Mouse (Mus musculus): ENCODE results near the gene Hoxb3. TPM values are rescaled to one million over a fixed set of nuclear protein-coding genes. Genes with fewer than 3 reads are reported as not detected.

Hoxb3 gene
- polyA plus RNA-seq, 1 experiment from 2014 or later: 0.45 TPM

- Histone ChIP-seq H3K27me3 (replicated peaks) (peaks cover 100% of the 10 kb centered on the region), H3K4me3 (no peak overlapping the region), H3K27ac (ENCODE audit: poor library complexity, severe bottlenecking) (no peak overlapping the region), H3K4me2 (no peak overlapping the region), H3K36me3 (no peaks in the 10 kb centered on the region), H3K9me3 (replicated peaks) (no peaks in the 10 kb centered on the region), H3K9ac (no peak overlapping the region), H3K4me1 (replicated peaks) (peaks cover 15% of the 10 kb centered on the region)
- no peak for ATAC-seq (ENCODE audit: insufficient number of reproducible peaks, low FRiP score)
- 3% methylated on average over 2 of the region's 2 CpGs for WGBS
These were observed 13.5 kb downstream of the Hoxb3 start for GRCm38 (mm10) chr11:96336597-96336996.

- Histone ChIP-seq H3K4me2 (no peak overlapping the region), H3K4me3 (no peak overlapping the region), H3K36me3 (no peaks in the 10 kb centered on the region), H3K27me3 (replicated peaks) (peaks cover 100% of the 10 kb centered on the region), H3K9me3 (replicated peaks) (no peaks in the 10 kb centered on the region), H3K9ac (no peak overlapping the region), H3K27ac (ENCODE audit: poor library complexity, severe bottlenecking) (no peak overlapping the region), H3K4me1 (replicated peaks) (peaks cover 16% of the 10 kb centered on the region)
- ATAC-seq (ENCODE audit: insufficient number of reproducible peaks, low FRiP score): no peak
- WGBS: 18% methylated on average over 6 of the region's 6 CpGs
These were observed 13.9 kb downstream of the Hoxb3 start for GRCm38 (mm10) chr11:96337026-96337425.

DNA sequence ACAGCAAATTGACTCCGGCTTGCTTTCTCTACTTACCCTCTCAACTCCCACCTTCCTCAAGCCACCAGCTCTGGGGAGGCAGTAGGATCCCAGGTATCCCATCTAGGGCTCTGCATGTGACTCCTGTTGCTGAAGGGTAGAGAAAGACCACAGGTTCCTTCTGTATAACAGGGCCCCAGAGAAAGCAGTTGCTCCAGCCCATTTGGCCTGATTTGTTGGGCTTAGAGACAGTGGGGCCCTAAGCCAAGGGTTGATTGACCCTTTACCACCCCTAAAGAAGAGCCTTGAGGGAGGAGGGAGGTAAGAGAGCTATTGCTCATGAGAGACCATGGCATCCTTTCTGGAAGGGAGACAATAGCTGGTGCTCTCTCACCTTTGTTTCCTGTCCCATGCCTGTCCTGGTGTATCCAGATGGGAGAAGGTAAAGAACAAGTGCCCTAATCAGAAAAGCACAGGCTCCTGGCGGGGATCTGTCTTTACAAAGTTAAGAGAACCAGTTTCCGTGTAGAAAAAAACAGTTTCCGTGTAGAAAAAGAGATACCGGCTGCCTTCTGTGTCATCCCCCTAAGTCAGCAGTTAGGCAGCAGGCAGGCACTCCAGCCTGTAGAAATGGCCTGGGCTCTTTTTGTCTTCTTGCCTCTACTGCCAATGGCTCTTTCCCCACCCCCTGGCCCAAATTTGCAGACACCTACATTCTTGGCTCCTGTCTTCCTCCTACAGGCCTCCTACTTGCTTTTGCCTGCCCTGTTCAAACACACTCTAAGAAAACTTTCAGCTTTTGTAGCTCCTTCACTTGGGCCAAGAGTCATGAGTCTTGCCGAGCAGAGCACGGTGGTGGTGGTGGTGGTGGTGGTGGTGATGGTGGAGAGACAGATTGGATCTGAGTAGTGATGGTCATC is 16.1 kb downstream of the Hoxb3 start:
- Histone ChIP-seq H3K4me2 (no peak overlapping the region), H3K27ac (ENCODE audit: poor library complexity, severe bottlenecking) (no peak overlapping the region), H3K4me3 (no peak overlapping the region), H3K27me3 (replicated peaks) (peaks cover 100% of the 10 kb centered on the region), H3K9me3 (replicated peaks) (no peaks in the 10 kb centered on the region), H3K36me3 (no peaks in the 10 kb centered on the region), H3K4me1 (replicated peaks) (peaks cover 12% of the 10 kb centered on the region), H3K9ac (no peak overlapping the region)
- 36% methylated on average over 7 of the region's 7 CpGs for WGBS
- ATAC-seq (ENCODE audit: insufficient number of reproducible peaks, low FRiP score): no peak

DNA sequence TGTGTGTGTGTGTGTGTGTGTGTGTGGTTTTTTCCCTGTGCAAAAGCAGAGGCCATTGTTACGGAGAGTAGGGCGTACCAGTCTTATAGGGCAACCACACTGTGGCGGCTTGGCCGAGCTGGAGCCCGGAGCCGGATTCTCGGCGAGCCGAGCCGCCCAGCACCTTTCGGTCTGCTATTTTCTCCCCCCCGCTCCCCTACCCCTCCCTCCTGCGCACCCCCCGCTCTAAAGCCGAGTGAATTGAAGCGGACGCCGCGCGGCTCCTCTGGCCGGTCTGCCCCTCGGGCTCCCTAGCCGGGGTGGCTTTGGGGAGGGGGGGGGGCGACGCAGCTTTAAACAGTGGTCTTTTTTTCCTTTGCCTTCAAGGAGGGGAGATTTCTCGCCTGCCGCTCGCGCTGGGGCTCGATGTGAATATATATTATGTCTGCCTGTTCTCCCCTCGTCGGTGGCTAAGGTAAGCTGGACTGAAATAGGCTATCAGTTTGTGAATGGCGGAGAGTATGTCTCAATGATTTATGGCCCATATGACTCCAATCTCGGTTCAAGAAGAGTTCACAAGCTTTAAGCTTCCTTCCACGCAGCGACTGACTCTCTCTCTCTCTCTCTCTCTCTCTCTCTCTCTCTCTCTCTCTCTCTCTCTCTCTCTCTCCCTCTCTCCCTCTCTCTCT is 17.7 kb downstream of the Hoxb3 start:
- 1% methylated on average over 30 of the region's 36 CpGs for WGBS
- Histone ChIP-seq H3K27ac (ENCODE audit: poor library complexity, severe bottlenecking) (peak overlapping the region; percentile 14; the same call in 1 of the 2 replicates), H3K36me3 (no peaks in the 10 kb centered on the region), H3K9ac (0 out of 2 replicates have a peak overlapping the region, but pooled peaks have one; percentile 44), H3K4me1 (replicated peaks) (peaks cover 19% of the 10 kb centered on the region), H3K27me3 (replicated peaks) (peaks cover 100% of the 10 kb centered on the region), H3K9me3 (replicated peaks) (no peaks in the 10 kb centered on the region), H3K4me3 (peak overlapping the region; percentile 44), H3K4me2 (peak overlapping the region; percentile 63)
- no peak for ATAC-seq (ENCODE audit: insufficient number of reproducible peaks, low FRiP score)

DNA sequence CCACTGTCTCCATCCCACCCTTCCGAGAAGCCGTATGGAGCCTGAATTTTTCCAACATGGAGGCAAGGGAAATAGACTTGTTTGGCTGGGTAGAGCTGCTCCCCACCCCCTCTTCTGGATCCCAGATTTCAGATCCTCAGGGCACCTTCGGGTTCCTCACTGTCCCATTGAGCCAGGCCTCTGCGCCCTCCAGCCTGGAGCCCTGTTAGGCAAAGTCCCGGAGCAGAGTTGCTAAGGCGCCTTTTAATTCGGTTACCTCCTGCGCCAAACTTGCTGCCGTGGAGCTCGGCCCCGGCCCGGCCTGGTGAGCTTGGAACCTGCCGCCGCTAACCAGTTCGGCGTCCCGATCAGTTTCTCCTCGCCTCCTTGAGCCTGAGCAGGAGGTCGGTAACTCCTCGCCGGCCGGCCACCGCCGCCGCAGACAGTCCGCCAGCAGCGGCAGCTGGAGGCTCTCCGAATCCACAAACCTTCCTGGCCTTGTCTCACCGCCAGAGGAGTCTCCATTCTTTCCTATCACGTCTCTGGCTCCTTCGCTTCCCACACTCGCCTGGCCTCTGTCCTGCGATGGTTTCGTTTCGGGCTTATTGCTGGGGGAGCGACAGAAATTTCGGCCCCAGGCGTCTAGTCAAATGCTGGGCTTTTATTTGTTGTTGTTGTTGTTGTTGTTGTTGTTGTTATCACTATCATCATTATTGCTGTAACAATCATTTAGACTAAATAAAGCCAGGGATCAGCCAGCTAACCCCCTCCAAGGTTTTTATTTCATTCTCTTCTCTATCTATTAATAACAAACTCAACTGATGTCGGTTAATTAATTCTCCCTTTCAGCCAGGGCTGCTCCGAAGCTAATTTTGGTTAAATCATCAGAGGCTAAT is 18.8 kb downstream of the Hoxb3 start:
- no peak for ATAC-seq (ENCODE audit: insufficient number of reproducible peaks, low FRiP score)
- H3K36me3 ChIP-seq: no peaks in the 10 kb centered on the region
- peak overlapping the region; percentile 44 for H3K4me3 ChIP-seq
- H3K27me3 ChIP-seq (replicated peaks): peaks cover 100% of the 10 kb centered on the region
- H3K27ac ChIP-seq (ENCODE audit: poor library complexity, severe bottlenecking): peak overlapping the region; percentile 30
- H3K4me2 ChIP-seq: peak overlapping the region; percentile 63
- peak overlapping the region; percentile 43 for H3K9ac ChIP-seq
- 1% methylated on average over 40 of the region's 40 CpGs for WGBS
- H3K9me3 ChIP-seq (replicated peaks): no peaks in the 10 kb centered on the region
- peaks cover 24% of the 10 kb centered on the region for H3K4me1 ChIP-seq (replicated peaks)

- Histone ChIP-seq H3K4me1 (replicated peaks) (peaks cover 24% of the 10 kb centered on the region), H3K9me3 (replicated peaks) (no peaks in the 10 kb centered on the region), H3K36me3 (no peaks in the 10 kb centered on the region), H3K27ac (ENCODE audit: poor library complexity, severe bottlenecking) (no peak overlapping the region), H3K4me3 (no peak overlapping the region), H3K27me3 (replicated peaks) (peaks cover 97% of the 10 kb centered on the region), H3K4me2 (no peak overlapping the region), H3K9ac (no peak overlapping the region)
- WGBS: 20% methylated on average over 4 of the region's 4 CpGs
- no peak for ATAC-seq (ENCODE audit: insufficient number of reproducible peaks, low FRiP score)
These were observed 19.4 kb downstream of the Hoxb3 start for GRCm38 (mm10) chr11:96342576-96342930.

- H3K4me1 ChIP-seq (replicated peaks): peaks cover 24% of the 10 kb centered on the region
These were observed 20.1 kb downstream of the Hoxb3 start for GRCm38 (mm10) chr11:96343206-96343745.

DNA sequence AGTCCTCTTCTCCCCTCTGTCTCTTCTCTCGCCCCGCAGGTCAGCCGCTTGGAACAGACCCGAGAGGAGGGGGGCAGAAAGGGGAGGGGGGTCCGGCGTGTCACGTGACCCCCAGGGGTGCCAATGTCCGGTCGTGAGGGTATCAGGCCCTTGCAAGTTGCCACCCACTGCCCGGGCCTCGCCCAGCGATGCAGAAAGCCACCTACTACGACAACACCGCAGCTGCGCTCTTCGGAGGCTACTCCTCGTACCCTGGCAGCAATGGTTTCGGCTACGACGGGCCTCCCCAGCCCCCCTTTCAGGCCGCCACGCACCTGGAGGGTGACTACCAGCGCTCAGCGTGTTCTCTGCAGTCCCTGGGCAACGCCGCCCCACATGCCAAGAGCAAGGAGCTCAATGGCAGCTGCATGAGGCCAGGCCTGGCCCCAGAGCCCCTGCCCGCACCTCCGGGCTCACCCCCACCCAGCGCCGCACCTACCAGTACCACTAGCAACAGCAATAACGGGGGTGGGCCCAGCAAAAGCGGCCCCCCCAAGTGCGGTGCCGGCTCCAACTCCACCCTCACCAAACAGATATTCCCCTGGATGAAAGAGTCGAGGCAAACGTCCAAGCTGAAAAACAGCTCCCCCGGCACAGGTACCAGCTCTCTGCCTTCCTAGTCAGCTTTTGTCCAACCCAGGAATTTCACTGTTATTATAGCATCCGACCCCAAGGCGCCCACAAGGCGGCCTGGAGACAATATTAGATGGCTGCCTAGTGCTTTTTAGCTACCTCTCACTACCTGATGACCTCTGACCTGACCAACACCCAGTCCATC is 21.1 kb downstream of the Hoxb3 start:
- 0 out of 2 replicates have a peak overlapping the region, but pooled peaks have one; percentile 48 for H3K4me3 ChIP-seq
- WGBS: 12% methylated on average over 37 of the region's 40 CpGs
- H3K36me3 ChIP-seq: no peaks in the 10 kb centered on the region
- H3K27me3 ChIP-seq (replicated peaks): peaks cover 96% of the 10 kb centered on the region
- H3K9ac ChIP-seq: no peak overlapping the region
- no peak for ATAC-seq (ENCODE audit: insufficient number of reproducible peaks, low FRiP score)
- H3K4me1 ChIP-seq (replicated peaks): peaks cover 24% of the 10 kb centered on the region
- peak overlapping the region; percentile 30 for H3K4me2 ChIP-seq
- H3K9me3 ChIP-seq (replicated peaks): no peaks in the 10 kb centered on the region
- no peak overlapping the region for H3K27ac ChIP-seq (ENCODE audit: poor library complexity, severe bottlenecking)

More at GRCm38 (mm10) chr11:96343206-96343745, 20.1 kb downstream of the Hoxb3 start:
- H3K36me3 ChIP-seq: no peaks in the 10 kb centered on the region
- 56% methylated on average over 2 of the region's 2 CpGs for WGBS
- no peak overlapping the region for H3K4me2 ChIP-seq
- ATAC-seq (ENCODE audit: insufficient number of reproducible peaks, low FRiP score): no peak
- no peak overlapping the region for H3K4me3 ChIP-seq
- no peaks in the 10 kb centered on the region for H3K9me3 ChIP-seq (replicated peaks)
- H3K9ac ChIP-seq: no peak overlapping the region
- peaks cover 96% of the 10 kb centered on the region for H3K27me3 ChIP-seq (replicated peaks)
- H3K27ac ChIP-seq (ENCODE audit: poor library complexity, severe bottlenecking): no peak overlapping the region

DNA sequence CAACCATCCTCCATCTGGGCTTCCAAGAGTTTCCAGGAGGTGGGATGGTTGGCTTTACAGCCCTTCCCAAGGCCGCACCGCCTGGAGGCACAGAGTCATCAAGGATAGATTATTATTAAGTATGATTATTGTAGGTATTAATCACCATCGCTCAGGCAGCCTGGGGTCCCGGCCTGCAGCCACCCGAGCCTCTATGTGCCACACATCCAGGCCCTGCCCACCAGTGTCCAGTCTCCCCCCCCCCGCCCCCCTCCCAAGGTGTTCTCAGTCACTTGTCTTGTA is 21.7 kb downstream of the Hoxb3 start:
- Histone ChIP-seq H3K27ac (ENCODE audit: poor library complexity, severe bottlenecking) (no peak overlapping the region), H3K9me3 (replicated peaks) (no peaks in the 10 kb centered on the region), H3K4me1 (replicated peaks) (peaks cover 27% of the 10 kb centered on the region), H3K27me3 (replicated peaks) (peaks cover 96% of the 10 kb centered on the region), H3K9ac (no peak overlapping the region), H3K36me3 (no peaks in the 10 kb centered on the region), H3K4me2 (peak overlapping the region; percentile 68), H3K4me3 (peak overlapping the region; percentile 48; the same call in 1 of the 2 replicates)
- 24% methylated on average over 6 of the region's 6 CpGs for WGBS
- no peak for ATAC-seq (ENCODE audit: insufficient number of reproducible peaks, low FRiP score)

GRCm38 (mm10) chr11:96345220-96345892 is 22.2 kb downstream of the Hoxb3 start:
- Histone ChIP-seq H3K36me3 (no peaks in the 10 kb centered on the region), H3K9ac (peak overlapping the region; percentile 50), H3K4me1 (replicated peaks) (peaks cover 28% of the 10 kb centered on the region), H3K9me3 (replicated peaks) (no peaks in the 10 kb centered on the region), H3K27ac (ENCODE audit: poor library complexity, severe bottlenecking) (no peak overlapping the region), H3K27me3 (replicated peaks) (peaks cover 95% of the 10 kb centered on the region), H3K4me2 (peak overlapping the region; percentile 68), H3K4me3 (peak overlapping the region; percentile 48)
- WGBS: 4% methylated on average over 42 of the region's 56 CpGs
- no peak for ATAC-seq (ENCODE audit: insufficient number of reproducible peaks, low FRiP score)
